Mouse (Mus musculus) common myeloid progenitor, adult 5-6 weeks (primary cell): ENCODE measurements around the gene Mrpl2. TPM values are rescaled to one million over a fixed set of nuclear protein-coding genes. Genes with fewer than 3 reads are reported as not detected.

Experiments
- ATAC-seq: replicated peaks from 2 replicates; pipeline ENCODE4 v1.8.0; 2016; ENCODE audit warnings: low read depth, mild to moderate bottlenecking, moderate TSS enrichment, inconsistent platforms; ENCODE audit not compliant: poor library complexity, severe bottlenecking
- total RNA-seq: library from RNA; stranded (forward); fragments of 200-1000, 187-1606 nt; gene quantifications from 2 replicates; pipeline ENCODE4 v1.2.3, GENCODE M21; 2017

The Mrpl2 gene
- total RNA-seq, 1 experiment from 2014 or later, result 113 TPM

GRCm38 (mm10) chr17:46699245-46699644 lies 53.2 kb downstream of the Mrpl2 start:
- no peak for ATAC-seq

Other genes starting within 250 kb of the Mrpl2 start
- gene Crip3, start 217.3 kb upstream of the Mrpl2 start, total RNA-seq, result not detected in 2 replicates
- gene Slc22a7, start 207.8 kb upstream of the Mrpl2 start, total RNA-seq, result not detected in 2 replicates
- not detected in 2 replicates for gene Ttbk1, start 158.6 kb upstream of the Mrpl2 start, total RNA-seq
- 13.3 and 14.5 TPM in 2 replicates for gene Dnph1, start 149.5 kb upstream of the Mrpl2 start, total RNA-seq
- 17.3 and 21.2 TPM in 2 replicates for gene Cul9, start 99.8 kb upstream of the Mrpl2 start, total RNA-seq
- 32.5 and 35.4 TPM in 2 replicates for gene Srf, start 90.1 kb upstream of the Mrpl2 start, total RNA-seq
- 5.7 and 6.7 TPM in 2 replicates for gene Ptk7, start 16.7 kb upstream of the Mrpl2 start, total RNA-seq
- gene Klc4, start 207 bp upstream of the Mrpl2 start, total RNA-seq, result 6.1 and 6.9 TPM in 2 replicates
- 13.8 and 22.7 TPM in 2 replicates for gene Cul7, start 4.1 kb downstream of the Mrpl2 start, total RNA-seq
- gene Rrp36, start 28.1 kb downstream of the Mrpl2 start, total RNA-seq, result 46.2 and 51.9 TPM in 2 replicates
- gene Mea1, start 32.6 kb downstream of the Mrpl2 start, total RNA-seq, result 63.6 and 86.9 TPM in 2 replicates
- 29.1 and 37.0 TPM in 2 replicates for gene Klhdc3, start 34.7 kb downstream of the Mrpl2 start, total RNA-seq
- gene Ppp2r5d, start 58.9 kb downstream of the Mrpl2 start, total RNA-seq, result 41.7 and 45.4 TPM in 2 replicates
- 10.3 and 17.7 TPM in 2 replicates for gene Pex6, start 65.2 kb downstream of the Mrpl2 start, total RNA-seq
- gene Gnmt, start 82.9 kb downstream of the Mrpl2 start, total RNA-seq, result not detected in 2 replicates
- 76.0 and 76.7 TPM in 2 replicates for gene Cnpy3, start 106.0 kb downstream of the Mrpl2 start, total RNA-seq
- gene Ptcra, start 117.5 kb downstream of the Mrpl2 start, total RNA-seq, result not detected in 2 replicates
- gene 2310039H08Rik, start 126.4 kb downstream of the Mrpl2 start, total RNA-seq, result 15.3 and 16.2 TPM in 2 replicates
- 129 and 146 TPM in 2 replicates for gene Rpl7l1, start 136.4 kb downstream of the Mrpl2 start, total RNA-seq
- 43.2 and 55.4 TPM in 2 replicates for gene Bicral, start 212.3 kb downstream of the Mrpl2 start, total RNA-seq
- gene Tbcc, start 244.5 kb downstream of the Mrpl2 start, total RNA-seq, result 12.3 and 16.9 TPM in 2 replicates